Mouse (Mus musculus) T-helper 17 cell (primary cell): Measurements from ENCODE around the gene Zfp451.
"Not testable (repeated sequence)": the region's sequence is repeated elsewhere in the genome, so short reads cannot be mapped to it uniquely, and the experiment has no call there.

ENCODE experiments used
- in situ Hi-C, 2 experiments: fragments of 300-600 bp; cut with MboI, MseI; formaldehyde crosslinking; loops; 1 replicate in 1 of 2; 2 replicates in 1 of 2; pipeline ENCODE4 v1.15.1; 2025; ENCODE audit warnings: high pct_unique_total_duplicates in 2 of 2

The Zfp451 gene

GRCm38 (mm10) chr1:33813868-33814794 lies at the start of gene Zfp451:
TSS of gene Zfp451 (minus strand) at chr1:33814595.
- in situ Hi-C loops, result no loop called here

GRCm38 (mm10) chr1:33846807-33847206 lies 32.4 kb upstream of the Zfp451 start:
- in situ Hi-C loops, result no loop called here

GRCm38 (mm10) chr1:33843823-33844222 lies 29.4 kb upstream of the Zfp451 start:
- in situ Hi-C loops, result no loop called here

GRCm38 (mm10) chr1:33838952-33839351 lies 24.6 kb upstream of the Zfp451 start:
- in situ Hi-C loops, result not testable (repeated sequence)

DNA sequence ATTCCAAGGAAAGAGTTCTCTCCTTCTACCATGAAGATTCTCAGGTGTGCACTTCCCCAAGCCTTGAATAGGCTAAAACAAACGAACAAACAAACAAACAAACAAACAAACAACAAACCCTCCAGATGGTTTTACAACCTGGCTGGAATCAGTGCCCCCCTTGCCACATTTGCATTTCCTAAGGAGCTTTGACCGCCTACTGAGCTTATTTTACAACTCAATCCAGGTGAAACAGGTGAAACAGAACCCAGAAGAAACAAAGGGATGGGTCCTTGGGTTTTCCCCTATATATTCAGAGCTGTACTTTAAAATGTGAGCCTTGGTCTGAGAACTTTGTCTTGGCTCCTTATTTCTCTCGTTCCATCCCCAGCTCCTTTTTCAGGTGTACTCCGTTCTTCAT lies 16.2 kb upstream of the Zfp451 start:
- in situ Hi-C loops, result no loop called here

DNA sequence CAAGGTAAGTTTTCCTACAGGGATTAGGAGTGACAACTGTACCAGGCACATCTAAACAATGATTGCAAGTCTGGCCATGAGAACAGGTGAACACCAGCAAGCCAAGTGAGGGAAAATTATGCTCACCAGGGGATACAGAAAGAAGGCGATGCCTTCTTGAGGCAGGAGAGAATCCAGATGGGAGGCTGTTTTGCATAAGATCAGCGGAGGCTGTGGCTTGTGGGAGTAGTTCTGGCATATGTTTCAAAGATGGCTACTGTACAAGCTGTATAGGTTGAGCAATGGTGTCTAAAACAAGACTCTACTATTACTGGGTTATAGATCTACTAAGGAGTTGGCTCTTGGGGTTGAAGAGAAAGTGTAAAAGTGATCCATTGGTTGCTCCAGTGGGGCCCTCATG lies 3.5 kb upstream of the Zfp451 start:
- in situ Hi-C loops, result loop anchor here in 1 of 2 experiments (5.0 kb wide), 1 partner anchor 79 kb away; no protein-coding TSS in a partner anchor

- in situ Hi-C loops, result no loop called here
Measured at GRCm38 (mm10) chr1:33813495-33813867, 914 bp downstream of the Zfp451 start.

GRCm38 (mm10) chr1:33803323-33803722 lies 11.1 kb downstream of the Zfp451 start:
- in situ Hi-C loops, result no loop called here

DNA sequence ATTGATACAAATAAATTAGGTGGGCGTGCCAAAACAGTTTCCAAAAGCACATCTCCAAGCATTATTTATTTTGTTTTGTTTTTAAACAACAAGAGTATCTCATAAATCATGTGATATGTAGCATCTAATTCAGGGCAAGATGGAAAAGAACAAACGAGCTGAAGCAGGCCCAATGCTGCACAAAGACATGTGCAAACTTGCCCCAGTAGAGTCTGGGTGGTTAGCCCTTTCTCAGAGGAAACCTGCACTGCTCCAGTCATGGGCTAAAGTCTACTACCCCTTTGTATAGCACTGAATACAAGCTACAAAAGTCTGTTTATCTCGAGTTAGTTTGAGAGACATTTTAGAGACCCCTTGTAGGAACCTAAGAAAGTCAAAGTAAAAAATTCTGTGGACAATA lies 14.8 kb downstream of the Zfp451 start:
- in situ Hi-C loops, result no loop called here

- in situ Hi-C loops, result no loop called here
Measured at GRCm38 (mm10) chr1:33788493-33788892, 25.9 kb downstream of the Zfp451 start.

DNA sequence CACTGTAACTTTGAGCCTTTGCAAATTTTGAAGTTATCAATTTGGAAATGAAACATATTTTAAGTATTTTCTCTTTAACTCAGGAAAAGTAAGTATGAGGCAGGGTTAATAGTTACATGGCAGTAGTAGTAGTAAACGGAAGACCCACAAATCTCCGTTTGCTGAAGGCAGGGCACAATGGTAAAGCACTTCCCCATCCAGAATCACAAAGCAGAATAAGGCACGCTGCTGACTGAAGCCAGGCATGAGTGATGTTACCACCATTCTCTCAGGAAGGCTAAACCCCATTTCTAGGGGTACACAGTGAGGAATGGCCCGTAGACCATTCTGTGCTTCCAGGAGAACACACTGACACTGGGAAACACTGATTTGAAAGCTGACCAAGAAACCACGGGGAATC lies 26.3 kb downstream of the Zfp451 start:
- in situ Hi-C loops, result no loop called here

- in situ Hi-C loops, result no loop called here
Measured at GRCm38 (mm10) chr1:33784561-33784960, 29.8 kb downstream of the Zfp451 start.

DNA sequence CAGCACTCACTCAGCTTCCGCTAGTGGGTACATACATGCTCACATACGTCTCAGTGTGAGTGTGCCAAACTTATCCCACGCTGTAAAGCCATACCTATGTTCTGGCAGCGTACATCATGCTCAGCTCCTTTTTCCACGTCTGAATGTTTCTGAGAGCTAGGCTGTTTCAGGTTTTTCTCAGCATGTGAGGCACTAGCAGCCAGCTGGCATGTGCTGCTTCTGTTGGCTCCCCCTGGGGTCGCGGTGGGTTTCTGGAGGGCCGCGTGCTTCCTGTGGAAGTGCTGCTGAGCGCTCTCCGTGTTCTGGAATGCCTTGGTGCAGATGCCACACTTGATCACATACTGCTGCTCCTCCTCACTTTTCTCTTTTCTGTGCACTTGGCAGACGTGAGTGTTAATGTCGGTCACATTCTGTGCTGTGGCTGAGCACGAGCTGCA lies 38.2 kb downstream of the Zfp451 start:
- in situ Hi-C loops, result no loop called here

DNA sequence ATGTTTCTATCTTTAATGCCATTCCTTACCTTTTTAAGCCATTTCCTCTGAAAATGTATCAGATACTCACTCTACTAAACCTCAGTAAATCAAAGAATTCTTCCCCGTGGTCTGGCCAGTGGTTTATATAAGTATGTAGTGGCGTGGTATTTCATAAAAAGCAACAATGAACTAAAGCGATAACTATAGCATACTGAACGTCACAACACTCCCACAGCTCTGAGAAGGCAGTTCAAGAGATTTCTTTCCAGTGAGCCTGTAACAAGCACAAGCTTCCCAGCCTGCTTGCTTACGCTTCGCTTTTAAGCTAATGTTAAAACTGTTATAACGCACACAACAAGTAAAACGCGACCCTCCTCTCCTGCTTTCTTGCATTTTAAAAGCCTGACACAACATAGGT lies 42.3 kb downstream of the Zfp451 start:
- in situ Hi-C loops, result no loop called here

- in situ Hi-C loops, result no loop called here
Measured at GRCm38 (mm10) chr1:33771621-33772020, 42.8 kb downstream of the Zfp451 start.

- in situ Hi-C loops, result no loop called here
Measured at GRCm38 (mm10) chr1:33768827-33769226, 45.6 kb downstream of the Zfp451 start.

- in situ Hi-C loops, result no loop called here
Measured at GRCm38 (mm10) chr1:33768091-33768787, 46.2 kb downstream of the Zfp451 start.

GRCm38 (mm10) chr1:33766520-33767508 lies 47.6 kb downstream of the Zfp451 start:
- in situ Hi-C loops, result no loop called here

DNA sequence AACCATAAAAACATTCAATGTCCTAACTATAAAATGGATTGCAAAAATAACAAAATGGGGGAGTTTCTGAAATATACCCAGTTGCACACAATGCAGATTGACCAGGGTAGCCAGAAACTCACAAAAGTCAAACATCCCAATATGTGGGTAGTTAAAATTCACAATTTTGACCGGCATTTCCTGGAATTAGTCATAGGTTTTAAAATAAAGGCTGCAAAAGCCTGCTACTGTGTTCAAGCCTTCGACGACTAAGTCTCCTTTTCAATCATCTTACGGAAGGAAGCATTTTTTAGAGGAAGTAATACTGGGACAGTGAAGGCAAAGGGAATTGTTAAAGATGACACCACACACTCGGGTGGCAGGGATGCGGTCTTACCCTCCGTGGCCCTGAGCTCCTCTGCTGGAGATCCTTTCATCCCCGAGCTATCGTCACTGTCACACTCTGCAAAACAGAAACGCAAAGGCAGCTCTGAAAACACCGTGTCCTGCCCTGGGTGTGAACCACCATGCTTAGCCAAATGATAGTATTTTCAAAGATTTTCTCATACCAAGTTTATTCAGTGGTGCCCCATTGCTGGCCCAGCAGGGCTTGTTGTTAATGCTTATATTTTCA lies 48.8 kb downstream of the Zfp451 start:
- in situ Hi-C loops, result no loop called here

DNA sequence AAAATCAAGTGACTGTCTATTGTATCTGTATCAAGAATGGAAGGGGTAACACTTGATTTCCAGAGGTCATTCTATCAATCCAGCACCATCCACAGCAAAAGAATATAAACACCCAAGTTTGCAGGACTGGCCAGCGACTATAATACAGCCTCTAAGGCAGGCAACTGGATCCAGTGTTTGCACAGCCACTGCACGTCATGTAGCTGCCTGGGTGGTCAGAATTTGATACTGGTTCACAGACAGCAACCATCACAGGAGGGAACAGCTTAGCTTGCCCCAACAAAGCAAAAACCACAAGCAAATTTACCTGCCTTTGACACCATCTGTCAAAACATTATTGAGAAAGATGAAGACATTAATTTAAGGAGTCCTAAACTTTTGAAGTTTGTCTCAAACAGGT lies 50.6 kb downstream of the Zfp451 start:
- in situ Hi-C loops, result no loop called here

GRCm38 (mm10) chr1:33758488-33758887 lies 55.9 kb downstream of the Zfp451 start:
- in situ Hi-C loops, result no loop called here
